Mouse (Mus musculus) layer of hippocampus, postnatal 25 days (tissue): ENCODE data around the gene Shc1. TPM values are rescaled to one million over a fixed set of nuclear protein-coding genes. Genes with fewer than 3 reads are reported as not detected.

Source experiments
- DNase-seq, 2 experiments: peaks; one replicate each; pipeline ENCODE4 v3.0.0; 2022; ENCODE audit warnings: mixed read lengths in 2 of 2, low spot score in 1 of 2; ENCODE audit errors: extremely low spot score in 1 of 2
- total RNA-seq, 2 experiments: library from RNA; stranded (reverse); gene quantifications; 2 replicates each; pipeline ENCODE4 v1.2.3; 2021

Shc1 gene
- total RNA-seq: 10 to 100 TPM; 11.9 to 13.5 TPM

DNA sequence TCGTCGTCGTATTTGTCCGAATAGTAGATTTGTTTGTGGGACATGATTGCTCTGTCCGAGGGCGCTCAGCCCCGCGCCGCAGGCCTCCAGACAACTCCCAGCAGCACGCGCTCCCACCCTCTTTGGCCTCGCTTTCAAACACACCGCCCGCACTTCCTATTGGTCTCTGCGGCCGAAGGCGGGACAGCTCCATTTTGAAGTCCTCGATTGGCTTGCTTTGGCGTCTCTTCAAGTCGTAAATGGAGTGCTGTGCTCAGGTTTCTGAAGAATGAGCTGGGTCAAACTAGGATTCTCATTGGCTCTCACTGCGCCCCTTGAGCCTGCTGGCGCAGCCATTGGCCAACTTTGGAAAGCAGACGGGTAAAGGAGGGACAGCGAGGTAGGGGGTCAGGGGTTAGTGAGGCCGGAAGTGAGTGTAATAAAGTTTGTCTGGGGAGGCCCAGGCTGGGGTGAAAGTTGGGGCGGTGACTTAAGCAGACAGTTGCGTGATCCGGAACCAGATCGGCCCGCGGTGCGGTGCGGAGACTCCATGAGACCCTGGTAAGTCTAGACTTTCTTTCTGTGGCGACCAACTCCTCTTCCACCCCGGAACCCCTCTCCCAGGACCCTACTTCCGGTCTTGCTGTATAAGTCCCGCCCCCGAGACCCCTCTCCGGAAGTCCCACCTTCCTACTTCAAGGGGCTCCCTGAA lies at the start of gene Shc1, which contains the start of gene Cks1b:
Shc1 (plus strand) TSS at position 274 of the 691 bp plus-strand sequence.
Cks1b (minus strand) TSS at position 214 of the 691 bp plus-strand sequence.
- peak; percentile 68 to 70 for DNase-seq

DNA sequence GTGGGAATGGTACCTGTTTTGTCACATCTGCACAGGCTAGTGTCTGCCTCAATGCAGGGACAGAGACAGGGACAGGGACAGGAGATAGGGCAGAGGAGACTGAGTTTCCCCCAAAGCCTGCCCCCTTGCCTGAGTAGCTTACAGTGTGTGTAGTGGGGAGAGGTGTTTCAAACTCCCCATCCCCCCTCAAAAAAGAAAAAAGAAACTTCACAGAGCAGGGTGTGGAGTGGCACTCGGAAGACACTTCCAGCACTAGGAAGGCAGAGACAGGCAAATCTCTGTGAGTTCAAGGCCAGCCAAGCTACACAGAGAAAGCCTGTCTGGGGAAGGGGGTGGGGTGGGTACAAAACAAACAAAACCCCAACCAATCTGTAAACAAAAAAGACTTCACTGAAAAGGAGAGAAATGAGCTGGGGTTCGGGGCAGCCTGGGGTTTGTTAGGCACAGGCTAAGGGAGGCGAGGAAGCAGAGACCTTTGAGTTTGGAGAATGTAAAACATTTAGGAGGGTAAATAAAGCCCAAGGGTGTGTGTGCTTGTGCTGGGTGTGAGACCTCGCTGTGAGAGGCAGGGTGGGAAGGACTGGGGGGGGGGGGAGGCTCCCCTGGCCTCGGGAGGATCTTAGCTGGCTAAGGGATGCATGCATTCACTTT lies 44.5 kb upstream of the Shc1 start:
- DNase-seq: no peak

DNA sequence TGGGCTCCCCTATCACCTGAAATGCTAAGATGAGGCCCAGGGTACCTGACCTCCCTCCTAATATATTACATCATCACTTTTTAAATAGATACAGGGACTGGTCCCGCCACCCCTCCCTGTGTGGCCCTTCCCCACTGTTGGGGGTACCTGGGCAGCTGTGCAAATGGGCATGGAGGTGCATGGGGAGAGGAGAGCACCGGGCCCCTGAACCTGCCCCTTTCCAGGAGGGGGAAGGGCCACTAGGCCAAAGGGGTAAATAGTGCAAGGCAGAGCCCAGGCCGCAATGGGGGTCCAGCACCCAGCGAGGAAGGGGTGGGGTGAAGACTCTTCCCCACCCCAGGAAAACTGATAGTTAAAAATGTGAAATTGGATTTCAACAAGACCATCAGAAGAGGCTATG lies 40.4 kb upstream of the Shc1 start:
- DNase-seq: no peak

DNA sequence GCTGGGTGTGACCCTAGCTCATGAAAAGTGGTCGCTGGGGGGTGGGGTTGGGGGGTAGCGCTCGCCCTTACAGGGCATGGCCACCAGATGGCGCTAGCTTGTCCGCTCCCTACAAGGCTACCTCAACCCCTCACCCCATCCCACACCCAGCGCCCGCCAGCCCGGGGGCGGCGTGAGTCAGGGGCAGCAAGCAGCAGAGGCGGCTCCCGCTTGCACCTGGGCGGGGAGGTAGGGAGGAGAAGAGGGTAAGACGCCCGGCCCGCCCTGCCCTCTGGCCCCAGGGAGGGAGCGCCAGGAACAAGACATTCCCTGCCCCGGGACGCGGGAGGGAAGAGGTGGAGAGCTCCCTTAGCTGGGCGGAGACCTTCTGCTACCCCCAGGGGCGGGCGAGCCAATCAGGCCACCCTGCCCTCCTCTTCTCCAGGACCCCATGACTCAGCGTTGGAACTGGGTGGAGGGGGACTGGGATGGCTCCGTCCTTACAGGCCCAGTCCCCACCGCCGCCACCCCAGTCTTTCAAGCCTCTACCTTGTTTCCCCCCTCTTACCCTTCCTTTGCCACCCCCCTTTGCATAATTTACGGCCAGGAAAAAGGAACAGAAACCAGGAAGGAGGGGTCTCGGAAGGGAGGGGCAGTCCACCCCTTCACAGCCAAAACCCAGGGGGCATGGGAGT lies 39.7 kb upstream of the Shc1 start:
- peak; percentile 64 to 75 for DNase-seq

DNA sequence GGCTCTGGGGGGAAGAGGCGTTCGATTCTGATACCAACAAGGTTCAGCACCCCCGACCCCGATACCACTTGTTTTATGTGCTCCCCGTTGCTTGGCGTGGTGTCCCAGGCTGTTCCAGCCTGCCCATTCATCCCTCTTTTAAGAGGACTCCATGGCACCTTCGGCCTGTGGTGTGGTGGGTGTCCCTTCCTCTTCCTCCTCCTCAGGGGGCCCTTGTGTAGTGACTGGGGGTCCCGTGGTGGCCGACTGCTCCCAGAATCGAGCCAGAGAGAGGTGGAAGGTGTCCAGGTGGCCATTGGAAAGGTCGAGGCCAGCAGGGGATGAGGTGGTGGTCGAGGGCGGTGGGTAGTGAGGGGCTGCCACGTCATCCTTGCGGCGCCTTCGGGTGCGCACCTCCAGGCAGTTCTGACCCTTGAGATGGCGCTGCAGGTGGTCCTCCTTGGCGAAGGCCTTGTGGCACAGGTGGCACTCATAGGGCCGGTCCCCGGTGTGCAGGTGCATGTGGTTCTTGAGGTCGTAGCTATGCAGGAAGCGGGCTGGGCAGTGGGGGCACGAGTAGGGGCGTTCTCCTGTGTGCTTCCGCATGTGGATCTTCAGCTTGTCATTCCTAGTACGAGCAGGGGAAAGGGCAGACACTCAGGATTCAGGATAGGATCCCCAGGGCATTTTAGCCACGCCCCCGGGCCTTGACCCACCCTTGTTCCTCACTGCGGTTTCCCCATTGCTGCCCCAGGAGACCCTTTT lies 38.7 kb upstream of the Shc1 start:
- DNase-seq: no peak

DNA sequence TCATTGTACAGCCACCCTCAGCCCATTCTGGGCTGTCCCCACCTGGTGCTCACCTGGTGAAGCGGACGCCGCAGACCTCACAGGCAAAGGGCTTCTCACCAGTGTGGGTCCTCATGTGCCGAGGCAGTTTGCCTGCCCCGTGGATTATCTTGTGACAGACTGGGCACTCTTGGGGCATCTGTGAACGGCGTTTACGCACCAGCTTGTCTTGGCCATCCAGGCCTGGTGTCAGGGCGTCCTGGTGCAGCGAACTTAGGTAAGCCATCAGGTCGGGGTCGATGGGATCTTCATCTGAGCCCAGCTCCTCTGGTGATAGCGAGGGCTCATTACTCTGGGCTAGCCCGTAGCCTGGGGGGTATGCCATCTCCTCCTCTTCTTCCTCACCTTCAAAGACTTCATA lies 38.0 kb upstream of the Shc1 start:
- DNase-seq: no peak

DNA sequence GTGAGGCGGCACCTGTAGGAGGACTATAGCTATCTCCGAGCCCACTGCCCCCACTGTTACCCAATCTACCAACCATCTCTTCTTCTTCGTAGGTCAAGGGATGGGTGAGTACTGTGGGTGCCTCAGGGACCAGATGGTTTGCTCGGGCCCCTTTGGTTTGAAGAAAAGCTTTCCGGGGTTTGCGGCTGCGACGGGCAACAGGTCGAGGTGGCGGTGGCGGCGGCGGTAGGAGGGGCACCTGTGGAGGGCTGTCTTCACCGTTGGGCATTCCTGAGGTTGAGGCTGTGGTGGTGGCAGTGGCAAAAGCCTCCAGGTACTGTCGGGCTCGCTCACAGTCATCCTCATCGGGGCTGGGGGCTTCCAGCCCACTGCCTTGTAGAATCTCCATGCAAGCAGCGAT lies 37.5 kb upstream of the Shc1 start:
- DNase-seq: no peak

DNA sequence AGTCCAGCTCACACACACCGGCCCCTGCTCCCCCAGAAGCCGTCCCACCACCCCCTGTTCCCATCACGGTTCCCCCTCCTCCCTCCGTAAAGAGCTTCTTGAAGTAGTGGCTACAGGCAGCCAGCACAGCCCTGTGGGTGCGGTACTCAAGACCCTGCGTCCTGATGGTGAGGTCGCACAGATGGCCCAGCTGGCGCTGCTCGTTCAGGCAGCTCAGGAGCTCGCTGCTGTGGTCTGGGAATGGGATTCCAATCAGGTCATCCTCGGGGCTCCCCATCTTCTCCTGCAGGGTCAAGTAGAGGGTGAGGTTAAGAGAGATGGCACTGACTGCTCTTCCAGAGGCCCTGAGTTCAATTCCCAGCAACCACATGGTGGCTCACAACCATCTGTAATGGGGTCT lies 37.0 kb upstream of the Shc1 start:
- DNase-seq: no peak

DNA sequence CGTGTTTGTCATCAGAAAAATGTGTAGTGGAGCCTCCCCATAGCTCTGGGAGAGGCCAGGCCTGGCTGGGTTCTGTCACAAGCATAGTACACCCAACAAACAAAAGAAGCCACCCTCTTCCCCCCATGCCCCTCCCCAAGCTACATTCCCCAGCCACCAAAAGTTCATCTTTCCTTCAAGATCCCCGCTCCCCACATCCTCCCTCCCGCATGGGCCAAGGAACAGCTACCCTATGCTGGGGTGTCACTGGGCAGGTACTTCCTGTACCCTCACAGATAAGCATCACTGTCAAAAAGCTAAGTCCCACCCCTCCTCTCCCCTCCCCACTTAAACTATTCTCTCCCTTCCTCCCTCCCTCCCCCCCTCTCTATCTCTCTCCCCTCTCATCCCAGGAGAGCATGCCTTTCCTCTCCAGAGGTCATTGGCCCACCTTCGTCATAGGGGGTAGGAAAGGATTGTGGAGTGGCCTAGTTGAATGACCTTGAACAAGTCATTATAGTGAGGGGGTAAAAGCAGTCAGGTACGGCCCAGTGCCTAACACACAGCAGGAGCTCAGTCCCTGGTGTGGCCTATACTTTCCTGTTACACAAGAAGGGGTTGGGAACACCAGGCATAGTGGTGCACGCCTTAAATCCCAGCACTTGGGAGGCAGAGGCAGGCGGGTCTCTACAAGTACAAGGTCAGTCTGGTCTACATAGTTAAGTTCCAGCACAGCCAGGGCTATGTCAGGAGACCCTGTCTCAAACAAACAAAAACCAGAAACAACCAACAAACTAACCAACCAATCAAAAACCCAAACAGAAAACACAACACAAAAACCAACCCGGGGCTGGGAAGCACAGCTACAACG lies 36.0 kb upstream of the Shc1 start:
- DNase-seq: no peak

DNA sequence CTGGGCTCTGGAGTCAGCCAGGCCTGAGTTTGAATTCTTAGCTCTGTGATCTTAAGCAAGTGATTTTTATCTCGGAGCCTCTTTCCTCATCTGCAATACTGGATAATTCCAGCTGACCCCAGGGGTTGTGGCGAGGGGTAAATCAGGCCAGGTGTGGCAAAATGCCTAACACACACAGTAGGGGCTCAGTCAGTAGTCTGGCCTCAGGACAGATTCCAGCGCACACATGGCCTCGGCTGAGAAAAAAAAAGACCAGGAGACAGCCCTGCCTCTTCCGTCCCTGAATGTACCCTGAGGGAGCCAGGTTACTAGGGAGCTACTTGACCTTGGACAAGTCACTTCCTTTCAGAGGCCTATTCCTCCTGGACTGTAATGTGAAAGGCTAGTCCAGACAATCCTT lies 35.3 kb upstream of the Shc1 start:
- DNase-seq: no peak

DNA sequence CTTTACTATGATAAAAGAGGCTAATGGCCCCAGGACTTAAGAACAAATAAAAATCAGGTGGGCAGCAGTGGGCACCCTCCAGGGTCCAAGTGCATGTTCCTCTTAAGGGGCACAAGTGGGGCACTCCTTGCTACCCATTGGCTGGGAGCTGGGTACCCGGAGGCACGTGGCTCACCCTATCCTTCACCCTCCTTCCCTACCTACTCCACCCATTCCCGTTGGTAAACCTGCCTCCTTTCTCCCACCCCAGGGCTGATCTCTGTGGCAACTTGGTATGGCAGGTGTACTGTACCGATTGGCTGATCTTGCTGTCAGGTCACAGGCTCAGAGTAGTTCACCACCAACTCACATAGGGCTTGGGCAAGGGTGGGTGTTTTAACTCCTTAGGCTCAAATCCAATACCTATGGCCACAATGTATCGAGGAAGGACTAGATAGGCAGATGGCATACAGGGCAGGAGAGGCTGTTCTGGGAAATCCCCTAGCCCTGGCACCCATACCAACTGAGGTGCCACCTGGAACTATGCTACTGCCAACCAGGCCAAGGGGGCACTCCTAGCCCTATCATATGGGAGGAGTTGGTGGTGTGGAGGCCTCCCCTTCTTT lies 34.5 kb upstream of the Shc1 start:
- DNase-seq: no peak

DNA sequence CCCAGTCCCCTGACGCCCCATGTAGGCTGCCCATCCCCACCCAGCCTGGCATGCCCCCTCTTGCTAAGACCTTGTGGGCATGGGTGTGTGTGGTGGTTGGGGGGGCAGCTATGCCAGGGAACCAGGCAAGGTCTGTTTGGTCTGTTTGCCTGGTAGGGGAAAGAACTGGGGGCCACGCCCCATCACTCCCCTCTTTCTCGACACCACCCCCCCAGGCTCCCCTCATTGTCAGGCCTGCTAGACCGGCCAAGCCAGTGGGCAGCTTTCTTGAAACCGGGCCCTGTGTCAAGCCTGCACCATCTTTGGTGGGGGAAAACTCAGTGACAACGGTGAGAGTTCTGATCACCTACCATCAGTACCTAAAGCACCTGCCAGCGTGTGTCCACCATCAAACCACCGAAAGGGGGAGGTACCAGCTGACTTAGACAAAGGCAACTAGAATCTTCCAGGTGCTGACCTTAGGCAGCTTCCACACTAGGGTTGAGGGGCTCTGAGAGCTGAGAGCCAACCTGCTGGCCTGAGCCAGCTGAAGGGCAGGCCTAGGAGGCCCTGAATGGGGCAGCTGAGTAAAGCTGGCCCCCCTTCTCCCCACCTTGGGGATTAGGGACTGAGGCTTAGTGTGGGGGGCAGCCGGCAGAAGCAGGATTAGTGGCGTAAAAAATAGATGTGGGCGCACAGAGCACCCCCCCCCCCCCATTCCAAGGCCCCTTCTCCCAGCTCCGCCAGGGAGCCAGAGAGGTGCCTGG lies 33.7 kb upstream of the Shc1 start:
- no peak for DNase-seq

DNA sequence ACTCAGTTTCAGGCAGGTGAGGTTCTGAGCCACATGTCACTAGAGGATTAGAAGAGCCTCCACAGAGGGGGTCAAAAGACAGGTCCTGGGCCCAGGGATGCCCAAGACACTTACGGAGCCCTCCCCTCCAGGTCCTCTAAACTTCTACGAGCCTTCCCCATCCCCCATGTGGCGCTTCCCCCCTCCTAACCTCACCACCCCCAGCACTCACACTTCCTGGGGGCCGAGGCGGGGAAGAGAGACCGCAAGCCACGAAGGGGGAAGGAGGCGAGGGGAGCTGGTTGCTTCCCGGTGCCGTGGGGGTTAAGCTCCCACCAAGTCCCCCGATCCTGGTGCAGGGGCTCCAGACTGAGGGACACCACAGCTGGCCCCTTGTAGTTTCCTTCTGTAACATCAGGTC lies 32.8 kb upstream of the Shc1 start:
- DNase-seq: no peak

DNA sequence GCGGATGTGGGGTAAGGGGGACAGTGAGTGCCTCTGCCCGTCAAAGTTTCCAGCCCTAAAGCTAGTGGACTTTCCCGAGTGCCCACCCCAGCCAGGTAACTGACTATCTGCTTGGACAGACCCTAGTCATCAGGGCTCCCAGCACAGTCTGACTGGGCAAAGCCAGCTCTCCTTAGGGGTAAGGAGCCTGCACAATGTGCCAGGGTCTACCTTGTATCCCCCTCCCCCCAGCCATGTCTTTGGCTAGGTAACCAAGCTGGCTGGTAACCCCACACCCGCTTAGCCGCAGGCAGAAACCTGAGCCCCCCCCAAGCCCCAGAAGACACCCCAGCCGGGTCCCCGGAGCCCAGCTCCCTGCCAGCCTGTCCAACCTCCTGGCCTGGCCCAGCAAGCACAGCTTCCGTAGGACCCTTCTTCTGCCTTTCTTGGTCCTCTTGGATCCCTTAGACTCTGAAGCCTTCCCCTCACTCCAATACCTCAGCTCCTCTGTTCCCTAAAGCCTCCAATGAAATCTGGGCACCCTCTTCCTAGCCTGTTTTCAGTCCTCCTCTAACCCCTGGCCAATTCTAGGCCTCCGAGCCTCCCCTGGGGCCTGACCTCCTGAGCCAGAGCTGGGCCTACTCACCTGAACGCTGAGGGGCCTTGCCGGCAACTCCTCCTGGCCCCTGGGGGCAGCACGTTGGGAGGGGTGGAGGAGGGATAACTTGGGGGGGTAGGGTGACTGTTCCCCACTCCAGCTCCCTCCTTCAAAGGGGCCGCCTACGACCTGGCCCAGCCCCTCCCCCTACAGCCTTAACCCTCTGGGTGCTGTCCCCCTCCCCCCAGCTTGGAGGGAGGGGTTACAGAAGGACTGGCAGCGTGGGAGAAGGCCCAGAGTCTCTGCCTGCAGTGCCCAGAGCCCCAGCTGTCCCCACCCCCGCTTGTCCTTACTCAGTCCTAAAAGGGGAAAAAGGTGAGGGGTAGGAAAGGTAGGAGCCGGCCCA lies 31.5 kb upstream of the Shc1 start:
- no peak for DNase-seq

DNA sequence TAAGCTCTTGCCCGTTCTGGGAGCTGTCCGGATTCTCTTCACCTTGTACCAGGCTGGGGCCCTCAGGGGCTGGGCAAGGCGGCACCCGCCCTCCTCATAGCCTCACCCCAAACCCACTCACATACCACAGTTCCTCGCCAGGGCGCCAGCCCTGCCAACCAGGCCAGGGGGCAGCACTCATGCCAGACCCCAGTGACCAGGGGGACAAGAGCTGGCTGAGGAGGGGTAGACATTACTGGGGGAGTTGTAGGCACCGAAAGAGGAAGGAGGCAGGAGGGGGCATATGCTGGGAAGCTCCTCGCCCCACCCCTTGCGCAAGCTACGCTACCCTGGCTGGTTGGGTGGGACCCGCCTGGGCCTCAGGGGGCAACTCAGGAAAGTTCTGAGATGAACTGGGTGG lies 30.6 kb upstream of the Shc1 start:
- DNase-seq: no peak

DNA sequence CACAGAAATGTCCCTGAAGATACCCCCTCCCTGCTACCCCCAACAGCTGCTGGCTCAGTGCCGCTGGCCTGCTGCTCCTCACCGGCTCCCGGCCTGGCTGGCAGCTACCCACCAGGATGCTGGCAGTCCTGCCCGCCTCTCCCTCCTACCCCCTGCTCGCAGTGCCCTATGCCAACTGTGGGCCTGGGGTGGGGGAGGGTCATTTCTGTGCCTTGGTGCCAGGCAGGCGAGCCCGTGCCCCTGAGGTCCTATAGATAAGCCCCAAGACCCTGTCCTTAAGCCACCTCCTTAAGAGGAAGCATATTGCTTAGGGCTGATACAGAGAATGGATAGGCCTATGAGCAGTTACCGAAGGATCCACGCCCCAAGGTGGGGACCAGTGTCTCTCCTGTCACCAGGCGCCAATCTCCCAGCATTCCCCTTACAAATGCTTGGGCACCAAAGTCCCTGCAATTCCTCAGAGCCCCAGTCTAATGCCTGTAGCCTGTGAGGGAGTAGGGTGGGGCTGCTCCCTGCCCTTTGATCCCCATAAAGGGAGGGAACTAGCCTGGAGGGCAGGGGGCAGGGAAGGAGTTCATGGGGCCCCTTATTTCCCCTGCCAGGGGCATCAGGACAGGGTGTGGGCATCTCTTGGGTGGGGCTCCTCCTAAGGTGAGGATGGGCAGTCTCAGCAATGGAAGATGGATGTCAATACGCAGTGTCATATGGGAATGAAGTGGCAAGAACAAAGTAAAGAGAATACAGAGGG lies 29.9 kb upstream of the Shc1 start:
- peak in 1 of 2 experiments; percentile 41 for DNase-seq
